Mouse (Mus musculus): ENCODE results near the gene Gtf2h5. TPM values are rescaled to one million over a fixed set of nuclear protein-coding genes. Genes with fewer than 3 reads are reported as not detected.

Gtf2h5 gene
- polyA plus RNA-seq, 1 experiment = 13.5 TPM

DNA sequence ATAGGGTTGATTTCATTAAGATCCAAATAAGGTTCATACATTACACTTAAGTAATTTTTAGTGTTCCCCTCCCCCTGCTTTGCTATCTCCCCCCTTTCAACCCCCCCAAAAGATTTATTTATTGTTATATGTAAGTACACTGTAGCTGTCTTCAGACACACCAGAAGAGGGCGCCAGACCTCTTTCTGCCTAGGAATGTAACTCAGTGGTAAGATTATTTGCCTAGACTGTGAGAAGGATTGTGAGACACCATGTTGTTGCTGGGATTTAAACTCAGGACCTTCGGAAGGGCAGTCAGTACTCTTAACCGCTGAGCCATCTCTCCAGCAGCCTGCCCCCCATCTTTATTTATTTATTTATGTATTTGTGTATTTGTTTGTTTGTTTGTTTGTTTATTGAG is 31.4 kb downstream of the Gtf2h5 start:
- Histone ChIP-seq H3K27me3 (ENCODE audit: control insufficient read depth, insufficient read depth, low read length) (no peaks in the 10 kb centered on the region), H3K4me1 (ENCODE audit: control insufficient read depth, insufficient read depth, low read length) (peaks cover 2% of the 10 kb centered on the region), H3K36me3 (ENCODE audit: control insufficient read depth, insufficient read depth, low read length) (0 out of 2 replicates have a peak, but pooled peaks cover 2% of the 10 kb centered on the region), H3K4me3 (ENCODE audit: control insufficient read depth, low read depth, low read length) (no peak overlapping the region), H3K27ac (ENCODE audit: control insufficient read depth, insufficient read depth, low read depth, low read length) (no peak overlapping the region)
- no peak for TF ChIP-seq CTCF (IDR thresholded peaks at IDR 0.05; ENCODE audit: control insufficient read depth, insufficient read depth, insufficient replicate concordance, low read depth, low read length)
- TF ChIP-seq POLR2A (IDR thresholded peaks at IDR 0.05; ENCODE audit: control insufficient read depth, low read depth, low read length) = no peak

DNA sequence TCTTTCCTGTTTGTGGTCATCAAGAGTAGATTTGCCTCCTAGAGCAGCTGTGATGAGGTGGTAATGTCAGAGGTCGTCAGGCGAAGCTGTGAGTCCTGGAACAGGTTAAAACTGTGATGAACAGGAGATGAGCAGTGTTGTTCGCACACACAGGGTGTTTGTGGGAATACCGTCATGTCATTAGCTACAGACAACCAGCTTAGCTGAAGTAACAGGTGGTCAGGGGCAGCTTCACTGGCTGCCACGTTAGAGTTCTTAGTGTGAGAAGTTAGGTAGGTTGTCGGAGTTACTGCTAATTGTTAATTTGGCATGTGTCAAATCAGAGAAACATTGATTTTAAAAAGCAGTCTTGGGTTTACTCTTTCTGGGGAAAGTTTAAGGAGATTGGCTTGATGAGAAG is 34.1 kb downstream of the Gtf2h5 start:
- no peak overlapping the region for H3K27ac ChIP-seq (ENCODE audit: control insufficient read depth, insufficient read depth, low read depth, low read length)
- no peak for TF ChIP-seq POLR2A (IDR thresholded peaks at IDR 0.05; ENCODE audit: control insufficient read depth, low read depth, low read length)
- TF ChIP-seq CTCF (IDR thresholded peaks at IDR 0.05; ENCODE audit: control insufficient read depth, insufficient read depth, insufficient replicate concordance, low read depth, low read length) = no peak
- no peaks in the 10 kb centered on the region for H3K4me1 ChIP-seq (ENCODE audit: control insufficient read depth, insufficient read depth, low read length)
- no peaks in the 10 kb centered on the region for H3K27me3 ChIP-seq (ENCODE audit: control insufficient read depth, insufficient read depth, low read length)
- 0 out of 2 replicates have a peak, but pooled peaks cover 2% of the 10 kb centered on the region for H3K36me3 ChIP-seq (ENCODE audit: control insufficient read depth, insufficient read depth, low read length)
- H3K4me3 ChIP-seq (ENCODE audit: control insufficient read depth, low read depth, low read length) = no peak overlapping the region

- H3K27me3 ChIP-seq (ENCODE audit: control insufficient read depth, insufficient read depth, low read length) = no peaks in the 10 kb centered on the region
- no peak overlapping the region for H3K4me3 ChIP-seq (ENCODE audit: control insufficient read depth, low read depth, low read length)
- no peaks in the 10 kb centered on the region for H3K4me1 ChIP-seq (ENCODE audit: control insufficient read depth, insufficient read depth, low read length)
- TF ChIP-seq CTCF (IDR thresholded peaks at IDR 0.05; ENCODE audit: control insufficient read depth, insufficient read depth, insufficient replicate concordance, low read depth, low read length) (no peak), POLR2A (IDR thresholded peaks at IDR 0.05; ENCODE audit: control insufficient read depth, low read depth, low read length) (no peak)
- no peak overlapping the region for H3K27ac ChIP-seq (ENCODE audit: control insufficient read depth, insufficient read depth, low read depth, low read length)
- H3K36me3 ChIP-seq (ENCODE audit: control insufficient read depth, insufficient read depth, low read length) = no peaks in the 10 kb centered on the region
These were observed 35.5 kb downstream of the Gtf2h5 start for GRCm38 (mm10) chr17:6115085-6115484.

- Histone ChIP-seq H3K27ac (ENCODE audit: control insufficient read depth, insufficient read depth, low read depth, low read length) (no peak overlapping the region), H3K4me1 (ENCODE audit: control insufficient read depth, insufficient read depth, low read length) (no peaks in the 10 kb centered on the region), H3K27me3 (ENCODE audit: control insufficient read depth, insufficient read depth, low read length) (no peaks in the 10 kb centered on the region), H3K36me3 (ENCODE audit: control insufficient read depth, insufficient read depth, low read length) (no peaks in the 10 kb centered on the region), H3K4me3 (ENCODE audit: control insufficient read depth, low read depth, low read length) (no peak overlapping the region)
- TF ChIP-seq POLR2A (IDR thresholded peaks at IDR 0.05; ENCODE audit: control insufficient read depth, low read depth, low read length) (no peak), CTCF (IDR thresholded peaks at IDR 0.05; ENCODE audit: control insufficient read depth, insufficient read depth, insufficient replicate concordance, low read depth, low read length) (no peak)
These were observed 37.7 kb downstream of the Gtf2h5 start for GRCm38 (mm10) chr17:6117148-6117725.

DNA sequence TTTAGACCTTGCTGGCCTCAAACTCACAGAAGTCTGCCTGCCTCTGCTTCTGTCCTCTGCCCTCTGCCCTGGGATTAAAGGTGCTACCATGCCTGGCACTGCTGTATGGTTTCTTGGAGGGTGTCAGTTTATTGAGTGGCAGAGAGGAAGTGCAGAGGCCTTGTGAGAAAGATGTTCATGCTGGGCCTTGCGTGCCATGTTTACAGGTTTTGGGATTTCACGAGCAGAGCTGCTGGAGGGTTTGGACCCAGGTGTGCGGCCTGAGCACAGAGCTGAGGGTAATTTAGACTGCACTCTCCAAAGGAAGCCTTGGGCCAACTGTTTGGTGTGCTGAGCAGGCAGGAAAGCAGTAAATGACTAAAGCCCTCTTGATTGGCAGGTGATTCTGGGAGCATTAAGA is 38.3 kb downstream of the Gtf2h5 start:
- no peak for TF ChIP-seq CTCF (IDR thresholded peaks at IDR 0.05; ENCODE audit: control insufficient read depth, insufficient read depth, insufficient replicate concordance, low read depth, low read length)
- no peak for TF ChIP-seq POLR2A (IDR thresholded peaks at IDR 0.05; ENCODE audit: control insufficient read depth, low read depth, low read length)
- Histone ChIP-seq H3K4me1 (ENCODE audit: control insufficient read depth, insufficient read depth, low read length) (no peaks in the 10 kb centered on the region), H3K27ac (ENCODE audit: control insufficient read depth, insufficient read depth, low read depth, low read length) (no peak overlapping the region), H3K36me3 (ENCODE audit: control insufficient read depth, insufficient read depth, low read length) (no peaks in the 10 kb centered on the region), H3K27me3 (ENCODE audit: control insufficient read depth, insufficient read depth, low read length) (no peaks in the 10 kb centered on the region), H3K4me3 (ENCODE audit: control insufficient read depth, low read depth, low read length) (no peak overlapping the region)

DNA sequence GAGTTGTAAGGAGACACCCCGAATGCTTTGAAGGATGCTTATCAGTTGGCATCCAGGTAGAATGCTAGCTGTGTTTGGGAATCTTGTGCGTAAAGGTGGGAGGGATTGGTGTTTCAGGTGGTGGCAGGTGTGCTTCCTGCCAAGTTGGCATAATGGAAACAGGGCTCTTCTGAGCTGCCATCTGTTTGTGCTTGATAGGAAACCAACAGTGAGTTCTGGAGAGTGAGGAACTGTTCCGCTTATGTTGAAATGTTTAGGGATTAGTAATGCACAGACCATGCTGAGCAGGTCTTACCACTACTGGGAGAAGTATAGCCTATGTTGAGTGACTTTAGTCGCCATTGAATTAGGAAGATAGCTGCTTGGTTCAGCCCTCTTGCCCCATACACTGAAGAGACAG is 39.3 kb downstream of the Gtf2h5 start:
- Histone ChIP-seq H3K4me1 (ENCODE audit: control insufficient read depth, insufficient read depth, low read length) (no peaks in the 10 kb centered on the region), H3K4me3 (ENCODE audit: control insufficient read depth, low read depth, low read length) (no peak overlapping the region), H3K27ac (ENCODE audit: control insufficient read depth, insufficient read depth, low read depth, low read length) (no peak overlapping the region), H3K27me3 (ENCODE audit: control insufficient read depth, insufficient read depth, low read length) (no peaks in the 10 kb centered on the region), H3K36me3 (ENCODE audit: control insufficient read depth, insufficient read depth, low read length) (no peaks in the 10 kb centered on the region)
- TF ChIP-seq POLR2A (IDR thresholded peaks at IDR 0.05; ENCODE audit: control insufficient read depth, low read depth, low read length) (no peak), CTCF (IDR thresholded peaks at IDR 0.05; ENCODE audit: control insufficient read depth, insufficient read depth, insufficient replicate concordance, low read depth, low read length) (no peak)

- Histone ChIP-seq H3K27me3 (ENCODE audit: control insufficient read depth, insufficient read depth, low read length) (no peaks in the 10 kb centered on the region), H3K4me3 (ENCODE audit: control insufficient read depth, low read depth, low read length) (no peak overlapping the region), H3K4me1 (ENCODE audit: control insufficient read depth, insufficient read depth, low read length) (no peaks in the 10 kb centered on the region), H3K36me3 (ENCODE audit: control insufficient read depth, insufficient read depth, low read length) (no peaks in the 10 kb centered on the region), H3K27ac (ENCODE audit: control insufficient read depth, insufficient read depth, low read depth, low read length) (no peak overlapping the region)
- no peak for TF ChIP-seq POLR2A (IDR thresholded peaks at IDR 0.05; ENCODE audit: control insufficient read depth, low read depth, low read length)
- TF ChIP-seq CTCF (IDR thresholded peaks at IDR 0.05; ENCODE audit: control insufficient read depth, insufficient read depth, insufficient replicate concordance, low read depth, low read length) = no peak
These were observed 44.2 kb downstream of the Gtf2h5 start for GRCm38 (mm10) chr17:6123776-6124175.

All from testis, adult 2 months (tissue).